Mouse (Mus musculus): ENCODE results near the gene Prtn3.

The Prtn3 gene

DNA sequence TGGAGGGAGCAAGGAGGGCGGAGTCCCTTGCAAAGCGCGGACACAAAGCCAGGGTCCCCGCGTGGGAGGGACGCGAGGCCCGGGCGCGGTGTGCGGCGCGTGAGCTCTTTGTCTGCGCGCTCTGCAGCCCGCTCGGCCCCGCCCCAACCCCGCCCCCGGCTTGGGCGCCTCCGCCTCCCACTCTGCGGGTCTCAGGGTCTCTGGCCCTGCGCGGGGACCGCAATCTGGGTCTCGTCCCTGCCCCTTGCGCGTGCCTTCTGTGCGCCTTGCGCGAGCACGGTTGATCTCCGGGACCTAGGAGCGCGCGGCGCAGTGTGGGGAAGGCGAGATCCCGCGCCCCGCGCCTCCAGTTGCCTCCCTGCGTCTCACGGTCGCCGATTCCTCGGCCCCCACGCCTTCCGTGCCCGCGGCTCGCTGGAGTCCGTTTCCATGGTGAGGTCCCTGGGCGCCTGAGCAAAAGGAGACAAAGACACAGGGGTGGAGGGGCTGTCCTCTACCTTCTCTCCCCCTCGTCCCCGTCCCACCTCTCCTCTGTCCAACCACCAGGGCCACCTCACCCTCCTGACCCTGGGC, at the start of gene Prtn3, which contains the start of gene Plppr3:
Prtn3 (plus strand) TSS at position 187 of the 573 bp plus-strand sequence.
Plppr3 (minus strand) TSS at position 345 of the 573 bp plus-strand sequence.
- DNase-seq (ENCODE audit: low read depth, low spot score) = no peak

DNA sequence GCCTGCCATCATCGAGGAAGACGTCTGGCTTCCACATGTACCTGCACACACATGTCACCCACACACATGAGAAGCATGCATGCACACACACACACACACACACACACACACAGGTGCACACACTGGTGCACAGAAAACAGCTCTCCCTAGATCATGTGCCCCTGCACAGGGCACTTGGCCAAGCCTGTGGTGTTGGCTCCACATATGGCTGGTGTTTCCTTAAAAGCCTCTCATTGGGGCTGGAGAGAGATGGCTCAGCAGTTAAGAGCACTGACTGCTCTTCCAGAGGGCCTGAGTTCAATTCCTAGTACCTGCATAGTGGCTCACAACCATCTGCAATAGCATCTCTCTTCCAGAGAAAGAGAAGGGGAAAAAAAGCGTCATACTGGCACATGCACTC, 42.7 kb upstream of the Prtn3 start:
- DNase-seq (ENCODE audit: low read depth, low spot score) = no peak

DNA sequence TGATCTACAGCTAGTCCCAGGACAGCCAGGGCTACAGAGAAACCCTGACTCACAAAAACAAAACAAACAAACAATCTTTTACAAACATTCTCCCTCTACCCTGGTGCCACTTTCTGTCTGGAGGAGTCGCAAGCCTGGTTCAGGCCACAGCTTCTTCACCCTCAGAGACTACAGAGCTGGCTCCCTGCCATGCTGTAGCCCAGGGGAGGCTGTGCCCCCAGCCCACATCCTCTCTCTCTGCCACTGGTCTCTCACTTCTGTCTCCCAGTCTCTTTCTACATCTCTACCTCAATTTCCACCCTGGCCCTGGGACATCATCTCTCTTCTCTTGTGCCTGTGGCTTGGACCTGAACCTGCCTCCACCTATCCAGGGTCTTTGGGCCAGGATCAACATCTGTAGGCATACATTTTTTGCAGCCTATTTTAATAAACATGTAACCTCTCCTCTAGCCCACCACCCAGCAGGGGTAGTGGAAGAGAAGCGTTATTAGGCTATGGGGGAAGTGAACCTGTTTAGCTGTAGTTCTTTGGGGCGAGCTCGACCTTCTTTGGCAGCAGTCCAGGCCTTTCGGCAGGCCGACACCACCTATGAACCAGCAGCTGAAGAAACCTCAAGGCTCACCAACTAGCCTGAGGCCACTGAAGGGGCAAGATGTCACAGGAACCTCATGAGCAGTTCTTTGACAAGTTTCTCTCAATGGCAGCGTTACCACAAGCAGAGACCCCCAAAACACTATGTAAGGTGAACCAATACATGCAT, 42.1 kb upstream of the Prtn3 start:
- no peak for DNase-seq (ENCODE audit: low read depth, low spot score)

DNA sequence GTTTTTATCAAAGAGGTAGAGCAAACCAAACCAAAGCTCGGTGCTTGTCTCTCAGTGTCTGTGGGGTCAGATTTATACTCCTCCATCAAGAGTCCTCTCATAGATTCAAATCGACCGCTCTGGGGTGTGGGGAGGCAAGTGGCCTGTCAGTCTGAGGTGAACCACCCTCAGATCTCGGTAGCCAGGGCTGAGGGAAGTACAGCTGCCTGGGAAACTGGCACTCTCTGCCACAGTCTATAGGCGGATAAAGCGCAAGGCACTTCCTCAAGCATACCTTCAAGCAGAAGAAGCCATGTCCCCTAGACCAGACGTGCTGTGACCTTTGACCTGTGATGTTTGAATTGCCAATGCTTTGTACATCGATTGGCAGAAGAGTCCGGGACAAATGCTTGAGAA, 41.5 kb upstream of the Prtn3 start:
- no peak for DNase-seq (ENCODE audit: low read depth, low spot score)

DNA sequence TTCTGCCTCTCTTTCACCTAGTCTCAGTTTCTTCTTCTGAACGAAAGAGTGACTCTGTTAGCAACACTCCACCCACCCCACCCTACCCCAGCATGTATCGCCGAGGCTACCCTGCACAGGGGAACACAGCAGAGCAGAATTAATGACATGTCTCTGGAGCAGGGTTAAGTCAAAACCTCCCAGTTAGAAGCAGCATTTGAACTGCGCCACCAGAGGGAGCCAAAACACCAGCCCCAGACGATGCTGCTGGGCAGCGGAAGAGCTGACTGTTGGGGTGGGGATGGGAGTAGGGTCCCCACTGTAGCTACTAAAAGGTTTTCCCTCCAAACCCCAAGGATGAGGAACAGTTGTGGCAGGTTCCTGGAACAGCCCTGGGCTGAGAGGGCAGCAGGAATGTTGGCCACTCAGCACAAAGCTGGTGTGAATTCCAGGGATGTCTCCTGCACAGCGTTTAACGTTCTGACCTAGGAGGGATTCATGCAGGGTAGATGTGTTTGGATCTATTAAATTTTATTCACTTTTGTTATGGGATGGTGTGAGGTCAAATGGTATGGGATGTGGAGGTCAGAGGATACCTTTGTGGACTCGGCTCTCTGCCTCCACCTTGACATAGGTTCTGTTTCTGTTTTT, 39.4 kb upstream of the Prtn3 start:
- no peak for DNase-seq (ENCODE audit: low read depth, low spot score)

DNA sequence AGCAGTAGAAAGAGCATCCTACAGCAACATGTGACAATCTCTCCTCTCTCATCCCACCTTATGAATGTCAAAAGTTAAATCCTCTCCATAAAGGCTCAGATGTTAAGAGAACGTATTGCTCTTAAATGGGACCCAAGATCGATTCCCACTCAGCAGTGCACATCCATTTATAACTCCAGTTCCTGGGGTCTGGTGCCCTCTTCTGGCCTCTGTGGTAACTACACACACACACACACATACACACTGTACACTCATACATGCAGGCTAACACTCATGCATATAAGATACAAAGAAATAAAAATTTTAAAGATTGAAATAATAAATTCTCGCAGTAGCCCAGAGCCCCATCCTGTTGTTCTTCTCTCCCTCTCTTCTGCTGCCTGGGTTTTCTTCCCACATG, 37.4 kb upstream of the Prtn3 start:
- no peak for DNase-seq (ENCODE audit: low read depth, low spot score)

DNA sequence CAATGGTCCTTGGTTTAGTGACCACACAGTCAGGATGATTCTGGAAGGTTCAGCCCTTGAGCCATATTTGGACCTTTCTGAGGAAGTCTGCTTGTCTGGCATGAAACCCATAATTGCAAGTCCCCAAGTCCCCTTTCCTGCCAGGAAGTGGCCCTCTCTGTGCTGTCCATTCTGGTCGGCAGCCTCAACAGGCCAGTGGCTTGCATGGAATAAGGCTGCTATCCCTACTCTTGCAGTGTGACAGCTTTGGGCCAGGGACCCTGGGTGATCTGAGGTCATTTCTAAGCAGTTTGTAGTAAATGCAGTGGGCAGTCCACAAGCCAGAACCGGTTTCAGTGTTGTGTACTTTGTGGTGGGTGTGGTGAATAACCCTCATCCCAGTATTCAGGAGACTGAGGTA, 36.1 kb upstream of the Prtn3 start:
- no peak for DNase-seq (ENCODE audit: low read depth, low spot score)

DNA sequence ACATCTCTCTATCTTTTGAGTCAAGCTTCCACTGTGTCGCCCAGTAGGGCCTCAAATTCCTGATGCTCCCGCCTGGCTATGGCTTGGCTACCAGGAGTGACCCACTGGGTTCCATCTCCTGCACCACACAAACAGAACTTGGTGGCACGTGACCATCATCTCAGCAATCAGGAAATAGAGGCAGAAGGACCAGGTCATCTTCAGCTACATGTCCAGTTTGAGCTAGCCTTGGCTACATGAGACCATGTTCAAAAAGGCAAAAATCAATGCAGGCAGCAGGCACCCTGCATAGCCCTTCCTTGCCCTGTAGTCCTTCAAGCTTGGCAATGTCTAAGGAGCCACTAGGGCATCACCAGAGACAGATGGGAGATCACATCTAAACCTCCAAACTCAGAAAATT, 34.2 kb upstream of the Prtn3 start:
- DNase-seq (ENCODE audit: low read depth, low spot score) = no peak

DNA sequence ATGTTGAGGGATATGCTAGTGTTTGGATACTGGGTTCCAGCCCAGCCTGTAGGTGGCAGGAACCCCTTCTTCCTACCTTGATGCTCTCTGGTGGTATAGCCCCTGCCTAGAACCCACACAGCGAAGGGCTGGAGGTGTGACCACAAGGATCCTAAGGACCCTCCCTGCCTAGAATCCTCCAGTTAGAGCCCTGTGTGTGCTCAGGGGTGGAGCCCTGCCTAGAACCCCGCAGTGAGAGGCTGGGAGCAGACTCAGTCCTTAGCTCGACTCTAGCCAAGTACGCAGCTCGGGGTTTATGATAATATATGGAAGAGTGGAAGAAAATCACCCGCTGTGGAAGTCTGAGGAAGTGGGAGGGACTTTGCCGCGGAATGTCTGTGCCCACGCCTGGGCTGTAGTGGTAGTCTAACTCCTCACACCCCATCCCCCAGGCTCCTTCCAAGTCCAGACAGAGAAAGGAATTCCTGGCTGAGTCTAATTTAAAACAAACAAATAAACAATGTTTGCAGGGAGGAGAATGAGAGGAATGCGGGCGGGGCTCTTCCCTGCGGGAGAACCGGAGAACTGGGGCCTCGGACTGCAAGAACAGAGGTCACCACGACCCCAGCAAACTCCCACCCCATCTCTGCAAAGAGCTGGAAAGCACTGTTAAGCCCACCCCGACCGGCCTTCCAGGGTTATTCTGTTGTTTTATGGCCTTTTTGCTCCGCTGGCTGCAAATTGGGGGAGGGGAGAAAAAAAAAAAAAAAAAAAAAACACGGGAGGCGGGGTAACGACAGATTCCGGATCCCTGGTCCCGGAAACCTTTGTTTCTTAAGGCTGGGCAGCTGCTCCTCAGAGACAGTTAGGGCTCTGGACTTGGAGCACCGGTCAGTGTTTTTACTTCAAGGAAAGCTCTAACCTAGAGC, 33.4 kb upstream of the Prtn3 start:
- DNase-seq (ENCODE audit: low read depth, low spot score) = peak; percentile 64

DNA sequence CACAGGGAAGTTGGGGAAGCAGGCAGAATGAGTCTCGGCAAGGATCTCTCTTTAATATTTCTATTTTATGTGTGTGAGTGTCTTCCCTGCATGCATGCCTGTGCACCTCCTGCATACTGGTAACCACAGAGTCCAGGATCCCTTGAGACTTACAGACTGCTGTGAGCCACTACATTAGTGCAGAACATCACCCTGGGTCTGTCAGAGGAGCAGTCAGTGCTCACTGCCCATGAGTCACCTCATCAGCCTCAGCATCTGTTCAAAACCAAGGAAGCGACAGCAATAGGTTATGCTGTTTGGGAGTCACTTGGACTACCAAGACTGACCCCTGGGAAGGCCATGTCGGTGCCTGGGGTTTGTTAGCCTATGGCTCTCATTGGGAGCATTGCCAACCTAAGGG, 32.0 kb upstream of the Prtn3 start:
- DNase-seq (ENCODE audit: low read depth, low spot score) = no peak

DNA sequence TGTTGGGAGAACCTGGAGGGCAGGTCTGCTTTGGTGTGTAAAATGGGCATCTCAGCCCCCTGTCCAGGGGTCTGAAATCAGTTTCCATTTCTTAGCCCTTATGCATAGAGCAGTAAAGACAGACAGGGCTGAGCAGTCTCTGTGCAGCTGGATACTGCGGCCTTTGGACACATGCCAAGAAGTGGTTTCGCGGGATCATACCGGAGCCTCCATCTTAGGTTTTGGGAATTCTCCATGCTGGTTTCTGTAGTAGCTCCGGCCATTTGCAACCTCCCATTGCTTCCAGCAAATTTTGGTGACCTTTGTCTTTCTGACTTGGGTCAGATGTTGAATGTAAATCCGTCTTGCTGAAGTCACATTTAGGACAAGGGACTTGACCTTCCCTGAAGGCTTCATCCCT, 30.8 kb upstream of the Prtn3 start:
- DNase-seq (ENCODE audit: low read depth, low spot score) = no peak

DNA sequence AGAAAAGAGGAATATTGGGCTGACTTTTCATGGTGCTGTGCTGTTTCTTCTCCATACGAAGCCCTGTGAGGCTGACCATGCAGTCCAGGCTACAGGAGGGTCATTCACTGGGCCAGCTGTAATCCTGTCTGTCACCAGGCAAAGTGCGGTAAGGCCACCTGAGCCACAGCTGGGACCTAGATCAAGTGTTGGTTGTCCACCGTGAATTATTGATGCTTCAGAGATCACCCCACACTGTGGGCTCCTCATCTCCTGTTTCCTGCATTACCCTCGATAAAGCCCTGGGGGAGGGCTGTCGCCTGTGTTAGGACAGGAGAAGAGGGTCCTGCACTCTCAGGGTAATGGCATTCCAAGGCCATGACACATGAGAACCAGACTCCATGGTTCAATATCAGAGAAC, 27.7 kb upstream of the Prtn3 start:
- DNase-seq (ENCODE audit: low read depth, low spot score) = no peak

DNA sequence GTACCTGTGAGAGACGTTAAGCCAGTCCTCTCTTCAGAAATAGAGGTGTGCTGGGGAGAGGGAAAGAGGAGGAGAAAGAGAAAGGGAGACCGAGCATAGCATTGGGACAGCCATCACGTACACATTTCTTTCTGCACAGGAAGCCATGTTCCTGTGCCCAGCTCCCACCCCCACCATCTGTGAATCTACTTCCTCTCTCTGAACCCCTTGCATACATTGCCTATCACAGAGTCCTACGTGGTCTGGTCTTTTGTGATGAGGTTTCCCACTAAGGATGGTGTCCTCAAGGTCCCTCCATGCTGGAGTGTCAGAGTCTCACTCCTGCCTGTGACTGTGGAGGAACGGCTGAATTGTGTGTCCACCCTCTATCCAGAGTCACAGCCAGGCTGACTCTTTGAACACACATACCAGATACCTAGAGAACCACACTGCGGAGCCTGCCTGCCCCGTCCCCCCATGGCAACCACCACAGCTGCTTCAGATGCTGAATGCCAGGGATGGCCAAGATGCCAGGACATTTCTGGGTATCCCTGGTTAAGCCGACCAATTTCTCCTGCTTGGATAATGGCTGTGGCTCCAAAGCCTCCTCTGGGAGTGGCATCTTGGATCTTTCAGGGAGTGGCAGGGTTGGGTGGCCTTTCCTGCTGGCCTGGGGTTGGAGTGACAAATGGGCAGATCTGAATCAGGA, 24.2 kb upstream of the Prtn3 start:
- no peak for DNase-seq (ENCODE audit: low read depth, low spot score)

DNA sequence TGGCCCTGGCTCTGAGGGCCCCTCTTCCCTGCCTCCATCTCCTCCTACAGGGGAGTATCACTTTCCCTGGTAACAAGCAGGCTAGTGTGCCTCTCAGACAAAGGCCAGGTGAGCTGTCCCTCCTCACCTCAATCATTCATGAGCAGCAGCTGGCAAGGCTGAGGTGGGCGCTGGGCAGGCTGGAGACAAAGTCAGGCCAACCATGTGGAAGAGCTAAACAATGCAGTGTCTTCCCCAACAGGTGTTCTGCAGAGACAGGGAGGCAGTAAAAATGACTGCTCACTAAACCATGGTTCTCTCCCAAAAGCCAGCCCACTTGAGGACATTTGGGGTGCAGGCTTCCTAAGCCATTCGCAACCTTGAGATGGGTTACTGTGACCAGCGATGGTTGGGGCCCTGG, 22.6 kb upstream of the Prtn3 start:
- no peak for DNase-seq (ENCODE audit: low read depth, low spot score)

DNA sequence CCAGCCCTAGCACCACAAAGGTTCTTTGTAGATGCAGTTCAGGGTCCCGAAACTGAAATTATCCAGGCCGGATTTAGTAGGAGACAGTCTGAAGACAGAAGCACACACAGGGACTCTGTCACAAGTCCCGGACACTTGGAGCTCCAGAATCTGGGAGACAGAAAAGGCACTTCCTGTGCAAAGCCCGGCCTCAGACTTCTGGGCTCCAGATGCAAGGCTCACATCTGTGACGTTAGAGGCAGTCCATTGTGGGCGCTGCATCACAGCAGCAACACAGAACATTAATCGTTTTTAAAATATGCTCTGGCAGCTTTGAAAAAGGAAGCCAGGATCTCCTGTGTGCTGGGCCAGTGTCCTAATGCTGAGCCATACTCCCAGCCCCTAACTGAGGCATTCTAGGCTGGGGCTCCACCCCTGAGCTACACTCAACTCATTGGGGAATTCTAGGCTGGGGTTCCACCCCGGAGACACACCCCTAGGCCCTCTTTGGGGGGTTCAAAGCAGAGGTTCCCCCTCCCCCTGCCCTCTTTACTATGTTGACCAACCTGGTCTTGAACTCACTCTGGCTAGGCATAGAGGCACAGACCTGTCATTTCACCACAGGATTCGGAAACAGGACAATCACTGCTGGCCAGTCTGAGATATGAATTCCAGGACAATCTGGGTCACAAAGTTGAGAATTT, 22.0 kb upstream of the Prtn3 start:
- no peak for DNase-seq (ENCODE audit: low read depth, low spot score)

DNA sequence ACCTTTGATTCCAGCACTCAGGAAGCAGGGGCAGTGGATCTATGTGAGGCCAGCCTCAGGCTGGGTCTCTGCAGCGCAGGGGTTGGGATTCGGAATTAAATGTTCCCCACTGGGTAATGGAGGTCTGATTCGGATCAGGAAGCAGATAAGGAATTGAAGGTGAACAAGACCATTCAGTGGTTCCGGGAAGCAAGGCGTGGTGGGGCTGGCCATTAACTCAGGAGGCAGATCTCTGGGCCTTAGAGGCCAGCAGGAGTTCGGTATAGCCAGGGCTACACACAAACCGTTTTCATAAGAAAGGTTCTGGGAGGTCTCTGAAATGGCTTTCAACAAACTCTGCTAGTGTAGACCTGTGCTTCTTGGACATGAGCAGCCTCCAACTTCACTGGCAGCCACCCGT, 21.4 kb upstream of the Prtn3 start:
- no peak for DNase-seq (ENCODE audit: low read depth, low spot score)

DNA sequence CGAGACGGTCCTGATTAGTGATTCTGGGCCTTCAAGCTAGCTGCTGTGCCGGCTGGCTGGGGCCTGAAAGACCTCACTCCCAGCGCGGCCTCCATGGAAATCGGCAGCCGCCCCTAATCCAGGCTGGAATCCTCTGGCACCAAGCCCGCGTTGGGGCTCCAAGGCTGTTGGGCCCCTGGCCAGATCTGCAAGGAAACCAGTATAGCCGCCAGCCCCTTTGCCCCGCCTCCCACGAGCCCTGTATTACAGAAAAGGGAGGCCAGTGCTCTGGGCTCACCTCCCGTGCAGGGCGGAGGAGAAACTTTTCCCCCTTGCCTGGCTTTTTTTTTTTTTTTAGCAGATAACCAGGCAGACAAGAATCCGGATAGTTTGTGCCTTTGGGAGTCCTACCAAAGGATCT, 20.9 kb upstream of the Prtn3 start:
- no peak for DNase-seq (ENCODE audit: low read depth, low spot score)

DNA sequence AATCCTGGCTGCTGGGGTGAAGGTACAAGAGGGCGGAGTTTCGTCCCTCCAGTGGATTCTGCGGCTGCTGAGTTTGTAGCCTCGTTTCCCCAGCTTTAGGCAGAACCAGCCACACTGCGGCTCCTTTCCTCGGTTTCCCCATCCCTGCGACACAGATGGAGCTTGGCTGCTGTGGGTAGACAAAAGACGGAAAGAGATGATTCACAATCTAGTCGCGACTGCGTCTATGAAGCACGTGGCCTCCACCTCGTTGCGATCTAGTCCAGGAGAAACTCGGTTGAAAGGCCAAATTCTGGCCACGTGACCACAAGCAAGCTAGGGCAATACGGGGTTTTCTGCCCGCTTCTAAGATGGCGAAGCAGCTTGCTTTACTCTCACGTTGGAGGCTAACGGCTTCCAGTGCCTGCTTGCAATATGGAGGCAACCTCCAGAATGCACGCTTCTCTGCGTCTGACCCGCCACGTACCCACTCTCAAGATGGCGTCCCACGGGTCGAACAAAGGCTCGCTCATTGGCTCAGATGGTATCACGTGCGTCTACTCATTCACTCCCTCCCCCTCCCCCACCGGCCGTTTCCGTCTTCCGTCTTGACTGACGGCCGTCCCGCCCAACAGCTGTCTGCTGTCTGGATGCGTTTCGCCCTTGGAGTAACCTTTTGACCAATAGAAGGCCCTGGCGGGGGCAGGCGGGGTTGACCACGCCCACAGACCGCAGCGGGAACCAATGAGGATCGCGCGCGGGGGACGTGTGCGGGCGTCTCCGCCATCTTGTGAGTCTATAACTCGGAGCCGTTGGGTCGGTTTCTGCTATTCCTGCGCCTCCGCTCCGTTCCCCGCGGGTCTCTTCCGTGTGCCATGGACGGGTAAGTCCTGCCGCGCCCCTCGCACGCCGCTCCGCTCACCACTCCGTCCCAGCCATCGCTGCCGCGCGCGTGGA, 20.1 kb upstream of the Prtn3 start, which contains the start of gene Ptbp1:
Ptbp1 (plus strand) TSS at position 568 of the 936 bp plus-strand sequence.
- DNase-seq (ENCODE audit: low read depth, low spot score) = peak; percentile 99

DNA sequence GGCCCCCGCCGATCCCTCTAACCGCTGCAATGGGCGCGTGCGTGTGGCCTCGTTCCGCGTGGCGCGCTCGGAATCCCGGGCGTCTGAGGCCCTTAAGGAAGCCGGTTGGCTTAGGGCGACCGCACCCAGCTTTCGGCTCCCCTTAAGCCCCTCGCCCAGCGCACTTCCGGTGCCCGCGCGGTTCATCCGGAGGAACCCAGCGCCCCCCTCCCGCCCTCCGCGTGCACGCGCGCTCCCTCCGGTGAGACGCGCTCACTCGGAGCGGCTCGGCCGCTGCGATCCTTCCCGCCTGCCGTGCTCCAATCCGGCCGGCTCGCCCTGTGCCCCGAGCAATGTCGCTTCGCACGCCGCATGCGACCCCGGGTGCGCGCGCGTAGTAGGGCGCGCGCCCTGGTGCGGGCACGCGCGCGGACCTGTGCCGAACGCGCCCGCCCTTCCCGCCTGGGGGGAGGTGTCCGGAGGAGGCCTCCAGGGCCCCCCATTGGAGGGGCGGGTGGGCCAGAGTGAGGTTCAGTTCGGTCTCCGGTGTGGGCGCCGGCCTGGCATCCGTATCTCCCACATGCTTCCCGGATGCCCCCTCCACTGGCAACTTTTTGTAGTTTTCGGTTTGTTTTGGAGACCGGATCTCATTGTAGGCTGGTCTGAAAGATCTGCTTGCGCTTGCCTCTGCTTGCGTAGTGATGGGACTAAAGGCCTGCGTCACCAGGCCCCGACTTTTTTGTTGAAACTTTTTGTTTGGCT, 19.3 kb upstream of the Prtn3 start:
- peak; percentile 57 for DNase-seq (ENCODE audit: low read depth, low spot score)

All from WW6 (cell line).